Mouse (Mus musculus): Measurements from ENCODE around the gene Bri3bp.
A peak's percentile ranks its signal among the peaks of the same experiment; 100 is the strongest.
"Not testable (repeated sequence)": the region's sequence is repeated elsewhere in the genome, so short reads cannot be mapped to it uniquely, and the experiment has no call there.

The Bri3bp gene

DNA sequence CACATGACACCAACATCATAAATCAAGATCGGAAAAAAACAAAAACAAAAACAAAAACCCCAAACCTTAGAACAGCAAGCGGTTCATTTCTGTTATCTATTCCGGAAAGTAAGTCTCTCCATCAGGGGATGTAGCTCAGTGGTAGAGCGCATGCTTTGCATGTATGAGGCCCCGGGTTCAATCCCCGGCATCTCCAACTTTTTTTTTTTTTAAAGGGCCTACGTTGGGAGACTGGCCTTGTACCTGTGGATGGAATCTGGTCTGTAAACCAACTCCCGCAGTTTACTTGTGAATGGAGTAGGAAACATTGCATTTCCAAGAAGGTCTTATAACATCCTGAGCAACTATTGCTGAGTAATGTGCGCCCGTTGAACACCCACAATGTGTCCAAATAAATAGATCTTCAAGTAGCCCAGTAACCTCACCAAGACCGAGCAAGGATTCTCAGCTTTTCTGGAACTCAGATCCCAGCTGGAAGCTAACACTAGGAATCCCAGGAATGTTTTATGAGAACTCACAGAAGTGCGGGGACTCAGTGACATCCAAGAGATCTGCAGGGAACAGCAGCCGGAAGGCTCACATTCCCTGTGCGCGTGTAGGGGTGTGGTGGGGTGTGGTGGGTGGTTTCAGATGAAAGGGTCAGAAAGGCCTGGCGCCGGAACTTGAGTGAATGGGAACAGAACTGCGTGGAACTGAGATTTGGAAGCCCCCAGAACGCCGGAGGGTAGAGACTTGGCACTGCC is 31.8 kb upstream of the Bri3bp start:
- peak; percentile 28 for DNase-seq

DNA sequence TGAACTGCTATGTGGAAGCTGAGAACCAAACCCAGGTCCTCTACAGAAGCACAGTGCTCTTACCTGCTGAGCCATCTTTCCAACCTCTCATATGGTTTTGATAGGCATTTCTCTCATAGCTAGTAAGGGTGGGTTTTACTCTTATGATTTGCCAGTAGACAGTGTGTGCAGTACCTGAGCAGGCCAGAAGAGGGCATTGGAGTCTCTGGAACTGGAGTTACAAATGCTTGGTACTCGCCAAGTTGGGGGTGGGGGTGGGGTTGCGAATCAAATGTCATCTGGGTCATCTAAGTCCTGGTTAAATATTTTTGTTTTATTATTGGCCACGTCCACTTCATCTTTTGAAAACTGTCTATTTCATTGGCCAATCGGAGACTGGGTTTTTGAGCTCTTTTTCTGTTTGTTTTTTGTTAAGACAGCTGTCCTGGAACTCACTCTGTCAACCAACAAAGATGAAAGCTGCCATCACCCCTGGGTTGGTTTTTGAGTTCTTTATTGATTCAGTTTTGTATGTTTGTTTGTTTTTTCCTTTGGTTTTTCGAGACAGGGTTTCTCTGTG is 29.3 kb upstream of the Bri3bp start:
- DNase-seq: peak; percentile 86

DNA sequence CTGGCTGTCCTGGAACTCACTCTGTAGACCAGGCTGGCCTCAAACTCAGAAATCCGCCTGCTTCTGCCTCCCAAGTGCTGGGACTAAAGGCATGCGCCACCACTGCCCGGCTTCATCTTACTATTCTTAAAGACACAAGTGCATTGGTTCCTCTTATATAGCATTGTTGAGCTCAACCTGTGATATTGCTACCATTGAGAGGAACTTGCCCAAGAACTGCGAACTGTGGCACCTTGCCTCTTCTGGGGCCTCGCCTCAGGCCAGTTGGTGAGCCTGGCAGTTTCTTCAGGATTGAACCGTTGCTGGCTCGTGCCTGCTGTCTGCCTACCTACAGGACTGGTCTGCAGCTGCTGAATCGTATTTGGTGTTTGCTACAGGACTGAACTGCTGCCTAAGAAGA is 28.8 kb upstream of the Bri3bp start:
- DNase-seq: not testable (repeated sequence)

DNA sequence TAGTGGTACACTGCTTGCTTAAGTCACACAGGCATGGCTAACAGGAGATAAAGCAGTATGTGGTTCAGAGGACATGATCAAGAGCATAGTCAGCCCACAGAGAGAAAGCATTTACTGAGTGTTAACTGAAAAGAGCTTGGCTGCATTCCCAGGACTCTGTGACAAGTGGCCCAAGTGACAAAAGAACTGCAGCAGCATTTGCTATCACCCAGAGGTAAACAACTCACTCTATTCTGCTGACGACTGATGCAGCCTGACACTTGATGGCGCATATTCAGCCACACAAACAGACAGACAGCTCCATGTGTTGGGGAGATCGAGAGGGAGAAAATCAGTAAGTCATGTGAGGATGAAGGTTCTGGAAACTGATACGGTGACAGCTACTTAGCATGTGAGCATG is 27.6 kb upstream of the Bri3bp start:
- no peak for DNase-seq

DNA sequence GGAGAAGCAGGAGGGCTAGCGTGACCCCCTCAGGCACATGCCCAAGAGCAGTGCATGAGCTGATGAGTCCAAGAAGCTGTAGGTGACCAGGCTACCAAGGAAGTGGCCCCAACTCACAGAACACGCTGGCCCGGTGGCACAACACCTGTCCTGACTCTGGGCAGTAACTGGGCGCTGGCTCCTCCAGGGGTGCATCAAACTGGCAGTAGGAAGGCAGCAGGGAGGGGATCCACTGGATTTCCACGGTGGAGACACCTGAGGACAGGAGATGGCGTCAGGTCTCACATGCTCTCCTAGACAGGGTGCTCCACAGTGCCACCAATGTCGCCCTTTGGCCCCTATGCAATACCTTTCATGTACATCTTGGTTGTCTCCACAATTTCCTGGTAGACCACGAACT is 25.2 kb upstream of the Bri3bp start:
- DNase-seq: no peak

DNA sequence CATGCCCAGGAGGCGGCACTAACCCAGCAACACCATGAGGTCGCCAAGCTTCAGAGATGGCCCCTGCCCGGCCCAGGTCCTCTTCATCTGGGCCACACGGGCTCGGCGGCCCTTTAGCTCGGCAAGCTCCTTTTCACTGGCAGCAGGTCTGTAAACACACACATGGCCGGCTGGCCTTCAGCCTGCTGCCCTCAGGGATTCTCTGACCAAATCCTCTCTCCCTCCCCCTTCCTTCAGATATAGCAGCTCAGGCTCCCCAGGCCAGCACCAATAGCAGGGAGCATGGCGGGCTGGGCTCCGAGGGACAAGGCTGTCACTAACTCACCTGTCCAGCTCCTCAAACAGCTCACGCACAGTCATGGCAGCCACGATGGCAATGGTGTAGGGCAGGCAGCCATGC is 22.7 kb upstream of the Bri3bp start:
- DNase-seq: no peak

DNA sequence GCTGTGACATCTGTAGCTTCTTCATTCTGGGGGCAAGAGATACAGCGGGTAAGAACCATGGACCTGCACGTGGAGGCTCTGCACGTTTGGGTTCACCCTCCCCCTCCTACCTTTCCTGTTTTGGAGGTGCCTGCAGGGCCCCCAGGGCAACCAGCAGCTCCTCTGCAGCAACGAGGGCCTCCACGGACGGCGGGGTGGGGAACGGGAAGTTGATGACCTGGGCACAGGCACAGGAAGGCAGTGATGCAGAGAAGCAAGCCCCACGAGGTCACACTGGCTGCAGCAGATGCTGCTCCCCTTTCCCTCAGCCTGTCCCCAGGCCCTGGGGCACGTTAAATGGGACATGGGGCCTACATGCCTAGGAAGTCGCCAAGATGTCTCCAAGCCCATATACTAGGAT is 22.2 kb upstream of the Bri3bp start:
- no peak for DNase-seq

DNA sequence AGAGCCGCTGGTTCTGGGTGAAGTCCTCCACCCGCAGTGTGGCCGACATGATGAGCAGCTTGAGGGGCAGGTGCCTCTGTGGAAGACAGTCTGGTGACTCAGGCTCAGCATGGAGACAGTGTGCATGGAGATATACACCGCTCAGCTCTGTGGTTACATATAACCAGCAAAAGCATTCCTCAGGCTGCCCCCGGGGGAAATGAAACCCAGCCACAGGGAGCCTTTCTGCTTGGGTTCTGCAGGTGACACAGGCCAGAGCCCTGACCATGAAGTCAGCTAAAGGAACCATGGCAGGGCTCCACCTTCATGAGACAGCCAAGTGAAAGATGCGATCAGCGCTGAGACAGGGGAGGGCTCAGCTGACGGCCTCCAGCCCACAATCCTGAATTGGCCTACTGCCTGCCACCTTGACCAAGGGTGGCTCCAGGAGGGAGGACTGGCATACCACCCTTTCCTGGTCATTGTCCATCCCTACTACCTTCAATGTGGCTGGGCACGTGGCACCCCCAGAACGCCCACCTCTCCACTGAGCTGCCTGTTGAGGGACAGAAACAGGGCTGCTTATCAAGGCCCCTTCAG is 15.6 kb upstream of the Bri3bp start:
- DNase-seq: no peak

DNA sequence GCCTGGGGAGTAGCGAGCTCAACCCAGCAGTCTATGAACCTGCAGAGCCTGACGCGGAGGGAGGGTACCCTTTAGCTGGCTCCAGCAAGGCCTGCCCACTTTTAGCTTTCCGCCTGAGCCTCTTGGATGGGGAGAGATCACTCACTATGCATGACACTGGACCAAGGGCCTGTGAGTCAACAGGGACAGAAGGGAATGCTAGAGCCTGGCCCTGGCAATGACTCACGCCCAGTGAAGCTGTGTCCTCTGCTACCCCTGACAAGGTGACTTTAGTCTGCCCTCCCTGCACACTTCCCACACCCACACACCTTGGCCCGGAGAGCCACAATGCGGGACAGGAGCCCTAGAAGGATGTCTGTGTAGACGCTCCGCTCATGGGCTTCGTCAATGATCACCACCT is 15.0 kb upstream of the Bri3bp start:
- DNase-seq: no peak

DNA sequence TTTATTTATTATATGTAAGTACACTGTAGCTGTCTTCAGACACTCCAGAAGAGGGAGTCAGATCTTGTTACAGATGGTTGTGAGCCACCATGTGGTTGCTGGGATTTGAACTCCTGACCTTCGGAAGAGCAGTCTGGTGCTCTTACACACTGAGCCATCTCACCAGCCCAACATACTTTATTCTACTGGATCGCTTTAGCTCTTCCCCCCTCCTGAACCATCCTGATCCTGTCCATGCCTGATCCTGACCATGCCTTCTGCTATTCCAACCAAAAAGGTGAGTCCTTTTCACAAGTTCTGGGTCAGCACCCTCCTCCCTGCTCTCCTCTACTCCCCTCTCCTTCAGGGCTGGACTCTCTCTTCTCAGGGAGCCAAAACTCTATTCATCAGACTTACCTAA is 9.0 kb upstream of the Bri3bp start:
- DNase-seq: not testable (repeated sequence)

DNA sequence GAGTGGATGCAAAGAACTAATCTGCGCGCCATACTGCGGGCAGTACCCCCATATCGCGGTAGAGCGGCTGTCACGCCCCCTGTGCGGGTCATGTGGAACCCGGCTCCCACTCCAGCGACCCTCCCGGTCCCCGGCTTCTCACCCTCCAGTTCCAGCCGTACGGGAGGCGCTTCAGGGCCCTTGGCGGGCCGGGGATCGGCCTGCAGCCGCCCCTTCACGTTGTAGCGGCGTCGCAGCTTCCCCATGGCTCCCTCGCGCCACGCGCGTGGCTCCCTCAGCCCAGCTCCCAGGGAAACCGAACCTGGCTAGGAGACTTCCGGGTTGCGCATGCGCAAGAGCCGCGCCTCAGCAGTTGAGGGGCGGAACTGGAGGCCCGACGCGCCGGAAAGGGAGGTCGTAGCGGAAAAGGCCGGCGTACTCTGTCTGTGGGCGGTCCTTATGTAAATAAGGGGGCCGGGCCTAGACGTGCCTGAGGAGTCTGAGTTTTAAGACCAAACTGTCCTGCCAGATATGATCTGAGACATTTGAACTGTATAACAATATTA is 7.5 kb upstream of the Bri3bp start, which contains the start of gene Dhx37:
Gene Dhx37 (minus strand): TSS at position 329 of the 545 bp plus-strand sequence.
- DNase-seq: peak; percentile 96

DNA sequence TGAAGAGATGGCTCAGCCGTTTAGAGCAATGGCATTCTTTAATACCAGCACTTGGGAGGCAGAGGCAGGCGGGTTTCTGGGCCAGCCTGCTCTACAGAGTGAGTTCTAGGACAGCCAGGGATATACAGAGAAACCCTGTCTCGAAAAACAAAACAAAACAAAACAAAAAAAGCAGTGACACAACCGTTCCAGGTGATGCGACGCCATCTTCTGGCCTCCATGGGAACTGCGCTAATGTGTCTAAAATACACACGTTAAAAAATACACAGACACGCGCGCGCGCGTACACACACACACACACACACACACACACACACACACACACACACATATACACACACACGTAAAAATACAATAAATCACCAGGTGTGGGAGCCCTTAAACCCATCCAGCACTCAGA is 7.0 kb upstream of the Bri3bp start:
- DNase-seq: not testable (repeated sequence)

DNA sequence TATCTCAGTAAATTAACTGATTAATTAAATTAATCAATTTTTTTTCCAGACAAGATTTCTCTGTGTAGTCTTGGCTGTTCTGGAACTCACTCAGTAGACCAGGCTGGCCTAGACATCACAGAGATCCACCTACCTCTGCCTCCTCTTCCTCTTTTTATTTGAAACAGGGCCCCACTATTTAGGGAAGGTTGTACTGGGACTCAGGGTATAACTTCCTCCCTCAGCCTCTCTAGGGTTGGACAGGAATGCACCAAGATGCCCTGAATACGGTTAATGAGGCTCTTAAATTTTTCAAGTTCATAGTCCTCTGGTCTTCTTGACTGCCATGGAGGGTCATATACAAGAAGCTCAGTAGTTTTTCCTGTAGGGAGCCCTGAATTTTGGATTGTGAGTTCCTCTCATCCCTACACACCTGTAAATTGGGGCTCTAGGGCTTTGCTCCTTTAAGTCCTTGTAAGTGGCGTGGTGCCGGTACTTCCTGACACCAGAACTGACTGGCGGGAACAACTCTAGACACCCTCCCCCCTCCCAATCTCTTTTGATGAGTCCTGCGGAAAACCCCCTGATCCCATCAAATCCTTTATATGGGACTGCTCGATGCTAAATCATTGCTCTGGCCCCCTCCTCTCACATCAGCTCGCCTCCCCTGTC is 660 bp upstream of the Bri3bp start:
- peak; percentile 18 for DNase-seq

DNA sequence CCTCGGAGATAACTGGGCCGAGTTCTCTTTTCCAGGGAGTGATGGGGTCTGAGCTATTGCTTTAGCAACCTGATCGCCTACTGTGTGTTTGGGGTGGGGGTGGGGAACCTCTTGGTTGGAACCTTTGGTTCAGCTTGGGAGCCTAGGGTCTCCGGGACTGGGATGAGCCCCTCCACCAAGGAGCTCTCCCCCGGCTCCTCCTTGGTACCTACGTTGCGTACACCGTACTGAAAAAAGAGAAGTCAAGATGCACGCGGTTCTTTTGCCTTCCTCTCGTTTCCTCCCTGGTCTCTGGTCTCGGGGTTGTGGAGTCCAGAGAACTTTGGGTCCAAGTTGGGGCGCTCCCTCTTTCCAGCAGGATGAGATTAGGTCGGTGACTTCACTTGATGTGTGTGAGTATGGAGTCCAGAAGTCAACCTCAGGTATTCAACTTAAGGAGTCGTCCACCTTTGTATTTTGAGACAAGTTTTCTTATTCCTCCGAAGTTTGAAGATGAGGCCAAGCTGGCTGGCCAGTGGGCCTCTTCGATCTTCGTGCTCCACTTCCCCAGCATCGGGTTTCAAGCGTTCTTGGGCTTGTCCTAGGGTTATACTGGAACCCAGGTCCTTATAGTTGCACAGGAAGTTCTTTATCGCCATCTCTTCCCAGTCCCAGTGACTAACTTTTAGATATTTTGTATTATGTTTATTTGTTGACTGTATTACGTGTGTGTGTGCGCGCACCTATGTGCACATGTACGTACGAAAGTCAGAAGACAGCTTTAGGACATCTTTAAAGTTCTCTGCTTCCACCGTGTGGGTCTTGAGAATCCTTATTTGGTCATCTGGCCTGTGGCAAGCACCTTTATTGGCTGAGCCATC is 998 bp downstream of the Bri3bp start:
- DNase-seq: peak; percentile 13

DNA sequence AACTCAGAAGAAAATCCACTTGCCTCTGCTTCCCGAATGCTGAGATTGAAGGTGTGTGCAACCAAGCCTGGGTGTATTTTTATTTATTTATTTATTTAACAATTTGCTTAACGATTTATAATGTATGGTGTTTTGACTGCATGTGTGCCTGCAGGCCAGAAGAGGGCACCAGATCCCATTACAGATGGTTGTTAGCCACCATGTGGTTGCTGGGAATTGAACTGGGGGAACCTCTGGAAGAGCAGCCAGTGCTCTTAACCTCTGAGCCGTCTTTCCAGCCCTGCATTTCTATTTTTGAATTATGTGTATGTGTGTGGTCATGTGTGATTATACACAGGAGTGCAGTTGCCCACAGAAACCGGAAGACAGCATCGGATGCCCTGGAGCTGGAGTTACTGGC is 2.0 kb downstream of the Bri3bp start:
- DNase-seq: no peak

DNA sequence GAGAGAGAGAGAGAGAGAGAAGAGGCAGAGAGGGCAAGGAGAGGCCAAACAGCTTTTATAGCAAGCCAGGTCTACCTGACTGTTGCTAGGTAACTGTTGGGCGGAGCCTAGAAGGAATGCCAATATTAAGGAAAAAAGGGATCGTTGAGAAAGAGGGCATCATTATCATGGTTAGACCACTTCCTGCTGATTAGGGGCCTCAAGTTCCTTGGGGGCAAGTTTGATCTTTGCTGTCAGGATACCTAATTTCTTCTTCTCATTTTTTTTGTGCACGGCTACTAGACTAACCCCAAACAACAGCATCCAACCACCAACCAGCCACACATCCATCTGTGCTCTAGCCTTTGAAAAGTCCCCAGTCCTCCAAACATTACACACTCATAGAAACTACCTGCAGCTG is 2.5 kb downstream of the Bri3bp start:
- DNase-seq: no peak

DNA sequence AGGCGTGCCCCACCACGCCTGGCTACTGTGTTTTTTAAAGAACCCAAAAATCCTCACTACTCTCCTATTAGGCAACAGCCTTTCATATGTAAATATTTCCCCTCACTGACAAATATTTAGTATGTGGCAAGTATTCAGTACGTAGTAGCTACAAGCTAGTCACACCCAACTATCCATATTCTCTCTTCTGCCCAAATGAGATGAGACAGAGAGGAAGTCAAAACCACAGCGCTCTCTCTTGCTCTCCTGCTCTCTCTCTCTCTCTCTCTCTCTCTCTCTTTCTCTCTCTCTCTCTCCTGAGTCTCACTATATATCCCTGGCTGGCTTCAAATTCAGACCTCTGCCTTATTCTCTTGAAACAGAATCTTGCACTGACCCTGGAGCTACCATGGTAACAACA is 3.2 kb downstream of the Bri3bp start:
- DNase-seq: no peak

DNA sequence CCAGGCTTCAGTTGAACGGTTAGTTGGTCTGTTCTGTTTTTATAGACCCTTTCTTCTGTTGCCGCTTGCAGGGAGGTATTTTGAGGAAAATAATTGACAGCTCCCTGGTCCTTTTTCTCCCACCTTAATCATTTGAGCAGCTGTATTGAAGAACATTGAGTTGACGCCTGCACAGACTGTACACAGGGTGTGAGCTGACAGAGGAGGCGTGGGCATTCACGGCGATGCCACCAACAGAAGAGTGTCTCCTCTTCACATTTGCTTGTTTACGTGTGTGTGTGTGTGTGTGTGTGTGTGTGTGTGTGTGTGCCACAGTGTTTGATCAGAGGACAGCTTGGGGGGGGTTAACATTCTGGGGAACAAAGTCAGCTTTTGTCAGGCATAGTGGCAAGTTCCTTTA is 5.0 kb downstream of the Bri3bp start:
- no peak for DNase-seq

DNA sequence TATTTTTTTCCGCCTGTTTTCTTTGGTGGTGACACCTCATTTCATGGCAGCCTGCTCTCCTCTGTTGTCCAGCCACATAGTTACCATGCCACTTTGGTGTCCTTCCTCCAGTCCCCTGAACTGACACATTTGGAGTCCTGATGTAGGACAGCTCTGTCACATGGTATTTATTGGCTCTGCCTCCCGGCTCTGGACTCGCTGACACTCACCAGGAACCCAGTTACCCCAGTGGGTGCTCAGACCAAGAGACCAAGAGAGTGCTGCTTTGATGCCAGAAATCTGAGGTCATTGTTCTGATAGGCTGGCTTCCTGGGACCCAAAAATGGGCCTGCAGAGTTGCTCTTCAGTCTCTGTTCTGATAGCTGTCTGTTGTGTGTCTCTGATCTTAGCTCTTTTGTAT is 6.7 kb downstream of the Bri3bp start:
- no peak for DNase-seq

DNA sequence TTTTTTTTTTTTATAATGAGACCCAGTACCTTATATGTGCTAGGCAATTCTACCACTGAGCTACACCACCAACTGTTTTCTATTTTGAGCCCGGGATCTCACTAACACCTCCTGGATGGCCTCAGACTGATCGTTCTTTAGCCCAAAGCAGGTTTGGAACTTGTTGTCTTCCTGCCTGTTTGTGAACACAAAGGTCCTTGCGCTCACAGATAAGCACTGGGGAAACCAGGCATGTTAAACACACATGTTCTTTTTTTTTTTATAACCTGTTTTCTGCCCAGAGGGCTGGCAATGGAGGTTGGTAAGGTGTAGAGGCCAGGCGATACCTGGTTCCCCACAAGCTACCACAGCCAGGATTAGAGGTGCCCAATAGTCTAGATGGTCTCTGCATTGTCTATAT is 7.3 kb downstream of the Bri3bp start:
- no peak for DNase-seq

DNA sequence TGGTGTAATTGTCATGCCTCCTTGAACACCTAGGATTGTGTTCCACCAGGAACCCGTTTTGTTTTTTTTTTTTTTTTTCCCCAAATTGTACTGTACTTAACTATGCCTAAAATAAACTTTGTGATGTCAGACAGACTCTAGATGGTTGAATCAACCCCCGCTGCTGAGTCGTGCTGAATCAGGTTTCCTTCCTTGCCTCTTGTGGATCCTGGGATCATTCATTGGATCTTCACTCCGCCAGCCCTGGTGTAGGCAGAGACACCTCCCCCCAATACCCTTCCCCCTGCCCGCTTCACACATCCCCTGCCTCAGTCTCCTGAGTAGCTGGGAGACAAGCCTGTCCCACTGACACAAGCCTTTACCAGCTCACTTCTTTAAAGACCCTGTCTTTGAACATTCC is 7.9 kb downstream of the Bri3bp start:
- DNase-seq: no peak

DNA sequence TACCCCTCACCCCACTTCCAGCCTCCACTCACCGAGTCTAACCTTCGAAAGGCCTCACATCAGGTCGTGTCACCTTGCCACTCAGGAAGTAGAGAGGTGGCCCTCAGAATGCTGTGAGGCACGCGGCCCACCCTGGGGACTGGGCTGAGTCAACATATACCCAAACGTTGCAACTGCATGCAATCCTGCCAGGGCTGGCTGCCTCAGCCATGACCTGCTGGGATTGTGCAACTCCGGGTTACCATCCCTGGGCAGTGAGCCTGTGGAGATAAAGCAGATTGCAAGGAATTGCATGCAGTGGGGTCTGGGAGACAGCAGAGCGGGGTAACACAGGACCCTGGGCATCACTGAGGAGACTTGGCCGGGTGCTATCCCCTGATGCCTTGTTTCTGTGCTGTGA is 11.2 kb downstream of the Bri3bp start:
- no peak for DNase-seq

DNA sequence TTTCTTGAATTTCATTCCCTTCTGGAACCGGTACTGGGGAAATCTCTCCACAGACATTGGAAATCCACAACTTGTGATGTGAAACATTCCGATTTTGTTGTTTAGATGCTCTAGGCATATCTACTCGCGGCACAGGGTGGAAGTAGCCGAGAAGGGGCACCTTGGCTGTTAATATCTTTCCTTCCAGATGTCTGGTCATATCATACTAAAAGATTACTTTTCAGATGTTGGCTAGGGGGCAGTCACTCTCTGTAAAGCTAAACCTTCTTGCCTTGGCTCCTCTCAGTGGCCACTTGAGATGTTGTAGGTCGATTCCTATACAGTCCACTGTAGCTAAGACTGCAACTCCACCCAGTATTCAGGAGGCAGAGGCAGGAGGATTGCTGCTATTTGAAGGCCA is 14.7 kb downstream of the Bri3bp start:
- no peak for DNase-seq
